Mouse (Mus musculus) adrenal gland, postnatal 4 days (tissue): Measurements from ENCODE around the gene Thsd4. TPM values are rescaled to one million over a fixed set of nuclear protein-coding genes. Genes with fewer than 3 reads are reported as not detected.

ENCODE experiments used
- DNase-seq, 2 experiments: peaks; one replicate each; pipeline ENCODE4 v3.0.0; 2021 to 2022; ENCODE audit warnings: low spot score in 2 of 2, mixed read lengths in 2 of 2
- total RNA-seq, 2 experiments: library from RNA; stranded (reverse); gene quantifications; 2 replicates each; pipeline ENCODE4 v1.2.3; 2021

The Thsd4 gene
- total RNA-seq, 2 experiments from 2014 or later, result 15.6 to 25.6 TPM

DNA sequence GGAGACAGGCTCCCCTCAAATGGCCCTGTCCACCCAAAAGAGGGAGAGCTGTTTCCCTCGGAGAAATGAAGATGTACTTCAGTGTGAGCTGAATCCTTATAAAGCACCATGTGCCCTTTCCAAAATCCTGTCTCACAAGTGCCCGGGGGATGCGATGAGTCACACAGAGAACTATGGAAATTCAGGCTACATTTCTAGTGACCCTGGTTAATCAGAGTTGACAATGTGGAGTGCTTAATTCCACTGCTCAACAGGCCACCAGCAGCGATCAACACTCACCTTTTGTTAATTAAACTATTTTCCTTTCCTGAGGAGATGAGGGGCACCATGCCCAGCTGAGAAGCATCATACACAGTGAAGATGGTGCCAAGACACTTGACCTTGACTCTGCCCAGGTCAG is 138.9 kb downstream of the Thsd4 start:
- DNase-seq, result no peak

DNA sequence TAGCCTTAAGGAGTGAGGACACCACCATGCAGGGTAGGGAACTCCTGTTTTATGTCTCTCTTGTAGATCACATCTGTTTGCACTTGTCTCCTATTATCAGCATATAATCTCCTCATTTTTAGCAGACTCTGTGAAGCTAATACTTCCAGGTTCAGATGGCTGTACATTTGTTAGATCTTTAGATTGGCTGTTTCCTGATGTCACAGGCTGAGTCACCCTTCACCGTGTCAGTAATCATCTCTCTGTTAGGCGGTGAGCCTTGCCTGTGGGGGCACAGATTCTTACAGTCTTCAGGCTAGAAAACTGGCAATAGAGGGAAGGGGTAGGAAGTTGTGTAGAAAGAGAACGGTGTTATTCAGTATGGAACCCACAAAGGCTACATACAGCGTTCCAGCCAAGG is 139.3 kb downstream of the Thsd4 start:
- no peak for DNase-seq

DNA sequence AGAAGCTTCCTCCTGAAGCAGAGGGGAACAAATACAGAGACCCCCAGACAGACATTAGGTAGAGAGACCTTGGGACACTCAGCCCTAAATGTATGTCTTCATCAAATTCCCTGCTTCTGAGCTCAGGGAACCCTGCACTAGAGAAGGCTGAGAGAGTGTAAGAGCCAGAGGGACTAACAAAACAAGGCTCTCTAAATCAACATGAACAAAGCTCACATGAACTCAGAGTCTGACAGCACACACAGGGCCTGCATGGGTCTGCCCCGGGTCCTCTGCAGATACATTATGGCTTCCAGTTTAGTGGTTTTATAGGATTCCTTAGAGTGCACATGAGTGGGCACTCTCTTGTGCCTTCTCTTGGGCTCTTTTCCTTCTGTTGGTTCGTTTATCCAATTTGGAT is 140.8 kb downstream of the Thsd4 start:
- DNase-seq, result no peak

DNA sequence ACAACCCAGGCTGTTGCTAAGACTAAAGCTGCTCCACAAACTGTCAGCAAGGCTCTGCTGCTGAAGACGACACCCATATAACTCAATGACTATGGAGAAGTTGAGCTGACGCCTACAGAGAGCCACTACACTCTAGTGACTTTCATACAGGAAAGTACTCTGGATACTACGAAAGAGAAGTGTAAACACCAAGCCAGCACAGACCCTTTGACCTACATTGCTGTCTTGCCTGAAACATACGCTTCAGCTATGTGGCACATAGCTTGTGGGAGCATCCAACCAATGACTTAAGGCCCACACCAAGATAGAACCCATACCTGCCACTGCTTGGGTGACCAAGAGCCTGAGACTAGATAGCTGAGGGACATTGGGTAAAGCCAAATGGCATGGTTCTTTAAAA is 141.3 kb downstream of the Thsd4 start:
- DNase-seq, result no peak

DNA sequence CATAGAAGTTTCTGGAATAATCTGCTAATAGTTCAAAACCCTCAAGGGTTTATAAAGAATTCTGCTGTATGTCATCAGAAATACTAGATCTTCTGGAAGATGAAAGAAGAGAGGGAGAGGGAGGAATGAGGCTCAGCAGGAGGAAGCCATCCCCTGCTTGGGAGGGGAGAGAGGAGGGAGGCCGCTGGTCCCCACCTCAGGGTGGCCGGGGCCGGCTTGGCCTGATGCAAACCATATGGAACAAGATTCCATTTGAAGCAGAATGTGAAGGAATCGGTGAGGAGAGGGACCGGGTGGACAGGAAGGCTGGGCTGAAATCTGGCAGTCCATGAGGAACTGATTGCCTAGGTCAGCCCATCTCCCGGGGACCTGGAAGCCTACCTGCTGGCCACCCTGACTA is 143.6 kb downstream of the Thsd4 start:
- no peak for DNase-seq

DNA sequence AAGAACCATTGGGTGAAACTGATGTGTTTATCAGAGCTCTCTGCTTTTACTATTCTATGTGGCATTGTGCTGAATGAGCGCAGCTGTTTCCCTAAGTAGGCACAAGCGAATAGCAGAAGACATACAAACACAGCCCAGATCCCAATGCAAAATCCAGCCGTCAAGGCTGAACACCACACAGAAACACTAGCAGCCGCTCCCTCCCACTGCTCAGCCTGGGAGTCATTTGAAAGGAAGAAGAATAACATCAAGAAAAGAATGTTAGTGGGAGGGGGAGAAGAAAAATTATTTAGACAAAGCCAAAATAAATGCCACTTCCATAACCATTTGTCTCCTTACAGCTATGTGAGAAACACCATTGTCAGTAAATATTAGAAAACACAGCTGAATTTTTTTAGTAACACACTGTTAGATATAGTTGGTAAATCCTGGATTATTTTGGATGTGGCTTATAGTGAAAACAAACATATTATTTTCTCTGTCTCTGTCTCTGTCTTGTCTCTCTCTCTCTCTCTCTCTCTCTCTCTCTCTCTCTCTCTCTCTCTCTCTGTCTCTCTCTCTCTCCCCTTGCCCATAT is 148.6 kb downstream of the Thsd4 start:
- DNase-seq, result no peak

DNA sequence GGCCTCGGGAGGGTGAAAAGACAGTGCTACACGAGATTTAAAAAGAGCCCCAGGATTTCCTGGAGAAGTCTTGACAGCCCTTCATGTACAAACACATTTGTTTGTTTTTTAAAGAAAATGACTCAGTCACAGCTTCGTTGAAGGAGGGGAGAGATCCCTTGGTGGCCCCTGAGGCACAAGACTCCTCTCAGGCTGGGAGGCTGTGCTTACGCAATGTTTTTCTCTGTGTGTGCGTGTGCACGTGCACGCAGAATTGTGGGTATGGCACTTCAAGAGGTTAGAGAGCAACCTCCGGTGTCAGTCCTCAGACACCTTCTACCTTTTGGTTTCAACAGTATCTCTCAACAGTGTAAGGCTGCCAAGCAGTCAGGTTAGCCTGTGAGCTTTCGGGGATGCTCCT is 153.3 kb downstream of the Thsd4 start:
- no peak for DNase-seq

DNA sequence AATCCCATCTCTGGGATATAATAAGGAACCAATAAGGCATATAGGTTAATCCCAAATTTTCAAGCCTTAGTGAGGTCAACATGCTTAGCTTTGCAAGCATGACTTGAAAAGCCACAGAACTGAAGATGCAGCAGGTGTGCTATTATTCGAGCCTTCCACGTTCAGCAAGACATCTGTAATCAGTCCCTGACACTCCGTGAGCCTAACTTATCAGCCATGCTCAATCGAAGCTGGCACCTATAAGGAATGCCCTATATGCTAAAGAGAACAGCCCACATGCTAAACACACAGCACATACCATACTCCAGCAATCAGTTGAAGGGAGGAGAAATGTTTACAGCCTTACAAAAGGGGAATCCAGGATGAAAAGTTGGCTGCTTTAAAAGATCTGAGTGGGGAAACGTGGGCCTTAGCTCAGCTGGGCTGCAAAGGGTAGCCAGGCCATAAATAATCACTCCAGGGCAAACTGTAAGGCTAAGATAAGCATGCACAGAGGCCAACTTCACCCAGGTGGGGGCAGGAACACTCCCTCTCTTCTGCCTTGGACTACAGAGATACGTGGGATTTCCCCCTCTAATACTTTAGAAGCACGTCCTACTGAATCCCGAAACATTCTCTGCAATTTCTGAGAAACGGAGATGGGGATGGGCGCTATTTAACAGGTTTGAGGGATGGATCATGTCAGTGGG is 154.1 kb downstream of the Thsd4 start:
- no peak for DNase-seq

DNA sequence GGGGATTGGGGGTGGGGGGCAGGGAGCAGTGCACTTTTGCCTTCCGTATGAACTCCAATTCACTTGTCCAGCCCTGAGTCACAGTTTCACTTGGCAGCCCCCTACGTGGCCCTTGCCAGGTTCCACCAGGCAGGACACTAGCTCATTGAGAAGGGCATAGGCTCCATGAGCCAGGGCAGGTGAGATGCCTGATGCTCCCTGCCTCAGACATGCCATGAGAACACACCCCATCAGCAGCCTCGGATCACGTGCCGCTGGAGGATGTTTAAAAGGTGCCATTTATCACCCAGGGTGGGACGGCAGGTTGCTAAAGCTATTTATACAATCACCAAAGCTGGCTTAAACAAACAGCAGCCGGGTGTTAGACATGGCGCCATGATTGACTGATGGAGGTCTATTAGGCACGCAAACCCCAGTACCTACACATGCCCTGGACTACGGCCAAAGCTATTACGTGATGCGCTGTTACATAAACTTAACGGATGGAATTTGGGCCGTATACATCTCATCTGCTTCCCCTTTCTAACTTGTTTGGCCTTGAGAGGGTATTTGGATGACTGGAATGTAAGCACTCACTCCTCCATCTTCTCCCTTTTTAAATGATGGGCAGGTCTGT is 157.6 kb downstream of the Thsd4 start:
- DNase-seq, result no peak

DNA sequence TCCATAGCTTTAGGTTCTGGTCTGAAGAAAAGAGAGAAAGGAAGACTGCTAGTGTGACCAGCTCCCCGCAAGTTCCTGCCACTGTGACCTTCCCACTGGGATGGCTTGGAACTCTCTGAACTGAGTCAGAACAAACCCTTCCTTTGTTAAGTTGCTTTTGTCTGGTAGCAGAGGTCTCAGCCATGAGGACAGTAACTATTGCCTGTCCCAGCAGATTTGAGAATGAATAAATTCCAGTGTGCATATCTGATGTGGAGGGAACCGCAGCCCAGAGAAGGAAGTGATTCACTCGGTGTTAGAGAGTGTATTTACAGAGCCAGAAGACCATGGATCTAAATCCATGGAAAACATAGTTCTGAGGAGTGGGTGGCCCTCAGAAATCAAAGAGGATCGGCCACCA is 169.5 kb downstream of the Thsd4 start:
- DNase-seq, result no peak

DNA sequence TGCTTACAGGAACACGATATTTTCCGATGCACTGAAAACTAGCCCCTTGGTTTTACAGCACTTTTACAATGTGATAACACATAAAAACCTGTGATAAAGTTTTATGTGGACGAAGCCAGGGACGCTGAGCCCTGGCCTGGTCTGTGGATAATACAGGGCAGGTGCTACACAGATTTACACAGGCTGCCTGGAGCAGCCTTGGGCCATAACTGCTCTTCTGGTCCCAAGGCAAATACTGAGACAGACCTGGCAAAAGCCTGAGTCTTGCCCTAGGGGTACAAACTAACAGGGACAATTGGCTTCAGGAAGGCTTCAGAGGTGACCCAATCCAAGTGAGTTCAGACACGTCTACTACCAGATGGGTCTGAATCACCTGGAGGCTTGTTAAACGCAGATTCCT is 170.7 kb downstream of the Thsd4 start:
- DNase-seq, result no peak

DNA sequence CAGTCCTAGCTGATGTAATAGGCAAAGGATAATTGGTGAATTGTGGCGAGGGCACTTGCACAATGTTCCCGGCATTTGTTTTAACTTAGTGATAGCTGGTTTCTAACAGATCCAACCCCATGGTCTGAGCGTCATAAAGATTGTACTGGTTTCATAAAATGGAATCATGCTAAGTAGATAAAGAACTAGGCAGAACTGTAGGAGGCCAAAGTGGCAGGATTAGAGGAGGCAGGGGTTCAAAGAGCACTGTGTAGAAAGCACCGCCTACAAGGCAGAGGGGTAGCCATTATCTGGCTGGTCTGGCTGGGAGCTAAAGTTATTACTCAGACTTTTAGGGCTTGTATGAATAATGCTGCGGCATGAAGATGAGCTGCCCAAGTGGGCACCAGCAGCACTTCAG is 185.7 kb downstream of the Thsd4 start:
- DNase-seq, result no peak

DNA sequence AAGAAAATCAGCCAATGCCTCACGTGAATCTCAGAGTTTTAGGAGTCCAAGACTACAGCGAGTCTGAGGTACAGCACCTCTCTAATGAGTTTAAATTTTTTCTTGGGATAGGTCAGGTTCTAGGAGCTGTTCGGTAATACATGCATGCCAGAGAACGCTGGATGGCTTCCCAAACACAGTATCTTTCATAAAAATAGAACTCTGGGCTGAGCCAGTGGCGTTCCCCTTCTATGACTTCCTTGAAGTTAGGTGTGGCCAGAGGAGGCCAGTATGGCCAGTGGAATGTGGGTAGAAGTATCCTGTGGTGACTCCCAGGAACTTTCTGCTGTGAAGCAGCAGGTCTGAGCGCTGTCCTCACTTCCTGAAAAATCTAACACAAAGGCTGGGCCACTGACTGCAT is 186.4 kb downstream of the Thsd4 start:
- DNase-seq, result no peak

DNA sequence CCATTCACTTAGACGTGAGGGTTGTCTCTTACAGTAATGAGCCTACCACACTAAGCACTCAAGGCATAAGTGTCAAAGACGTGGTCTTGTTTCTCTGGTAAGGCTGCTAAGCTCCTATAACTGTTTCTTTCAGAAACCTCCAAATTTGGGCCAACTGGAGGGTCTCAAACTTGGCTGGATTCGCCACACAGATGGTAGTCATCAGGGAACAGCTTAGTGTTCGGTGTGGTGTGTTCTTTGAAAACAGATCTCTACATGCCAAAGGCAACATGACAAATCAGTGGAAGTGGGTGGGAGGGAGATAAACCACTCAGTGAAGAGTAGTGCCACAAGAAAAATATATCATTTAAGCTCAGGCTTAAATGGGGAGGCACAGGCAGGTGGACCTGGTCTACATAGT is 191.9 kb downstream of the Thsd4 start:
- no peak for DNase-seq

DNA sequence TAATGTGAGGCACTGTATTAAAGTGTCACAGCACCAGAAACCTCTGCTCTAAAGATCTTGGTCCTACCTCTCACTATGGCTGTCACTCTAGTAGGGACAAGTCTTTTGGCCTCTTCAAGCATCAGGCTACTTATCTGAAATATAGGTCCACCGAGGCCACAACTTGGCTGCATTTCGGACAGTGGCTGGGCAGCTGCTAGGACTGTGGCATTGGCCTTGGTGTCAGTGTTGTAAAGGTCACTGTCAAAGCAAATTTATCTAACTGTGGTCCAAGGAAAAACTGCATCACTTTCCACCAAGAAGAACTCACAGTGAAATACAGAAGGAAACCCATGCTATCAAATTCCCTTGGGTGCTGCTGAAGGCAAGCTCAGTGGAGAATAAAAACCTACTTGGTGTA is 197.1 kb downstream of the Thsd4 start:
- DNase-seq, result peak in 1 of 2 experiments; percentile 16

DNA sequence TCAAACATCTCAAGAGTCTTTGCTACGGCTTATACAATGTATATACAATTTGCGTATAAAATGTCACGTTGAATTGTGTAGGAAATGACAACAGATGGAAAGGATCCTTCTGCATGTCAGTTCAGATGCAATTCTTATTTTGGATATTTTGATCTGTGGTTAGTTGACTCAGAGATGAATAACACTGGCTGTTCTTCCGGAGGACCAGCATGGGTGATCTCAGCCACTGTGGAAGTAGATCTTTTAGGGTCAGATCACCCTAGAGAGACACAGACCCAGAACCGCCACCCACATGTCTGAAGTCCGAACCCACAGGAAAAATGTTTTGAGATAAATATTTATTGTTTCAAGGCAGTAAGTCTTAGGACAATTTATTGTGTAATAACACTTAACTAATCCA is 198.4 kb downstream of the Thsd4 start:
- no peak for DNase-seq

DNA sequence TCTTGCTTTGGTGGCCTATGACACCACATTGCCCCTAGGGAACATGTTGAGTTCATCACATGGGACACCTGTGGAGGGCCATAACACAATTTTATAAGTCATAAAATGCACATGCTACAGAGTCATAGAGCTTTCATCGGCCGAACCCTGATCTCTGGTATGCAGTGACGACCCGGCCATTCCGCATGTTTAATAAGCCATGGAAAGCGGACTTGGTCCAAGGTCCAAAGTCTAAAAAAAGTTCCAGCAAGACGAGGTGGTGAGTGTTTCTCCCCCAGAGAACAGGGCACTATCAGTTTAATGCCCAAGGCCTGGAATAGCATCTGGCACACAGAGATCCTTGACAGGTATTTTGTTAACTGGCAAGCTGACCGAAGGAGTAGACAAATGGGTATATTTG is 204.6 kb downstream of the Thsd4 start:
- DNase-seq, result no peak

DNA sequence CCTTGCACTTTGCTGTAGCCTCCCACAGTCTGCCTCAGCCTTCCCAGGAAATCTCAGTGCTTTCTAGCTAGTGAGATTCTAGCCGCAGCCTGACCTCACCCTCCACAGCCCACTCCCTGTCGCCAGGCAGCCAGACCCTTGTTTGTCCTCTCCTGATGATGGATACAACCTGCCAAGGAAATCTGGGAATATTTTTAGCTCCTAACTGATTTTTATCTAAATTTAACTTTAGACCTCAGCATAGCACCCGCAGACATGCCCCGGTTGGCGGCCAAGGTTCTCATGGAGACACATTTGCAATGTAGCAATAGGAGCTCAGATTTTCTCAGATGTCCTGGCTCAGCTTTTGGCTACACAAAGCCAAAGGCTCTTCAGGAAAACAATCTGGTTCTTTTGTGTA is 205.3 kb downstream of the Thsd4 start:
- DNase-seq, result no peak

DNA sequence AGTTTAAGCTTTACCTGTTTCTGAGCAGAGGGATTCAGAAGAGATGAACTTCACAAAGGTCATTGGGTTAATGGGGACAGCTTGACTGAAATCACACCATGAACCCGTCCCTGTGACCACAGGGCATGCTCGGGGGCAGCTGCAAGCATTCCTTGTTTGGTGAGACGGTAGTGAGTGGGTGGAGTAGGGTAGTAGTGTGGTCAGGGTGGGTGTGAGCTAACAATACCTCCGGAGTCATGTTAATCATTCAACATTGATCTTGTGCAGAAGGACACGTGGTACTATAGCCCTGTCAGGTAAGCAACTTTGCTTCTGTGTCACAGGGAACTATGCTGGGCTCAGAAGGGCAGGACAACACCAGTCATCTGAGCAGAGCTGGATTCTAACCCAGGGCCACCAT is 206.3 kb downstream of the Thsd4 start:
- no peak for DNase-seq

DNA sequence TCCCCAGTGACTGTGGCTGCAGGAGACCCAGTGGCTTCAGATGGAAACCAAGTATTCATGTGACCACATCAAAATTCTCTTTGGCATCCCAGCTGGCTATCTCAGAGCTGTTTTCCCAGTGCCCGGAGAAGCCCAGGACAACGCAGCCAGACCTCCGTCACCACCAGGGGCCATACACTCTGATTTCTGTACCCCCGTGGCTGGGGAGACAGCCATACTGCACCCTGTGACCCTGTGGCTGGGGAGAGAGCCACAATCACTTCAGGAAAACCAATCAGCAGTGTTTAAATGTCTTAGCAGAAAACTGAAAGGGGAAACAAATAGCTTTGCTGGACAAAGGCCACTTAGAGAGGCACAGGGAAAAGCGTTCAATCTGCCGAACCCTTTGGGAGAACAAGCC is 208.2 kb downstream of the Thsd4 start:
- no peak for DNase-seq

DNA sequence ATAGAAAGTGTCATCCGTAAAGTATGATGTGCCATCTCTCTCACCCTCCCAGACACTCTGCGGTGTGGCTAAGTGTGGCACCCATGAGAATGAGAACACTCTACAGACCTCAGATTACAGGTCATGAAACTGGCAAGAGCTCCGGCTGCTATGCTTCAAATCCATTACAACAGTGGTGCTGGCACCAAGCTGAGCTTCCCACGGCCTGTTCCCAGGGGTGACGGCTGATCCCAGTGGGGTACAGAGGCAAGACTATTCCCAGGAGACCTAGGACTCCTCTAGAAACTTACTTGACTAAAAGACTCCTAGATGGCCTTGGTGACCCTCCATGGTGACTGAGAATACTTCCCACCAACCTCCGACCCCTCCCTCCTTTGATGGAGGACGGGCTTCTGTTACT is 209.2 kb downstream of the Thsd4 start:
- no peak for DNase-seq

DNA sequence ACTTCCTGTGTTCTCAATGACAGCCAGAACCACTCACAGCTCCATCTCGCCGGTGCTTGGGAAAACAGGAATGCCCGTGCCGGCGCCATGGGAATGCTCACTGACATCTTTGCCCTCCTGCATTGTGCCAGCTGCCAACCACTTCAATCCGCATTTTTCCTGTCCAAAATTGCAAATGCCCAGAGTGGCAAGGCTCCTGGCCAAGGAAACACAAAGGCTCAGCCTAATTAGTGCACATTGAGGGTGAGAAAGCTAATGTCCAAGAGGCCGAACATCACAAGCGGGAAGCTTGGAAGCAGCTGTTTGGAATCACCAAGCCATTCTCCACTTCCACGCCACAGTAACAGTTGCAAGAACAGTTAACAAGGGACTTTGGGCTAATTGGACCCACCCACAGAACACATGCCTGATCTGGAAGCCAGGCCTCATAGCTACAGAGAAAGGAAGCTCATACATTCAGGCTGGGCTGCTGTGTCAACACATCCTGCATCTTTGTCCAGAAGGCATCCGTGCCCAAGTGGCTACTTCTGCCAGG is 210.2 kb downstream of the Thsd4 start:
- DNase-seq, result no peak
